Mouse (Mus musculus) liver, embryonic 13.5 days (tissue): Measurements from ENCODE around the gene Nupl1. TPM values are rescaled to one million over a fixed set of nuclear protein-coding genes. Genes with fewer than 3 reads are reported as not detected.

Source experiments
- ATAC-seq: fragments of 200-750 bp; cut with Nextera tagmentation; 2 replicates; pipeline ENCODE4 v1.8.0; 2017; ENCODE audit warnings: low read depth, mild to moderate bottlenecking, moderate number of reproducible peaks, moderate library complexity
- DNase-seq: peaks from one replicate; pipeline ENCODE4 v3.0.0; 2022
- H3K27ac ChIP-seq: fragments of 300-500 bp; sonication (generic); 2 replicates; pipeline ENCODE4 v1.5.1; 2015; ENCODE audit warnings: moderate library complexity, mild to moderate bottlenecking, inconsistent platforms
- H3K27me3 ChIP-seq: fragments of 300-500 bp; sonication (generic); 2 replicates; pipeline ENCODE4 v1.6.1; 2015; ENCODE audit warnings: mild to moderate bottlenecking, inconsistent platforms
- H3K36me3 ChIP-seq: fragments of 300-500 bp; sonication (generic); 2 replicates; pipeline ENCODE4 v1.6.1; 2015; ENCODE audit warnings: mild to moderate bottlenecking, inconsistent platforms
- H3K4me1 ChIP-seq: fragments of 300-500 bp; sonication (generic); replicated peaks from 2 replicates; pipeline ENCODE4 v1.6.1; 2015; ENCODE audit warnings: inconsistent platforms
- H3K4me2 ChIP-seq: fragments of 300-500 bp; sonication (generic); 2 replicates; pipeline ENCODE4 v1.6.1; 2015; ENCODE audit warnings: inconsistent platforms, mild to moderate bottlenecking, moderate library complexity
- H3K4me3 ChIP-seq: fragments of 300-500 bp; sonication (generic); replicated peaks from 2 replicates; pipeline ENCODE4 v1.5.1; 2015; ENCODE audit warnings: mild to moderate bottlenecking, inconsistent platforms
- H3K9ac ChIP-seq: fragments of 300-500 bp; sonication (generic); 2 replicates; pipeline ENCODE4 v1.6.1; 2015; ENCODE audit warnings: mild to moderate bottlenecking, inconsistent platforms
- H3K9me3 ChIP-seq: fragments of 300-500 bp; sonication (generic); replicated peaks from 2 replicates; pipeline ENCODE4 v1.6.1; 2016; ENCODE audit warnings: inconsistent platforms
- WGBS: fragments of 180-500 bp; shearing (Covaris S2); methylation state at CpG from one replicate; pipeline ENCODE4 v1.1.7; 2015; ENCODE audit not compliant: insufficient replicate concordance; 5-methylcytosine and 5-hydroxymethylcytosine counted together
- microRNA counts: library from miRNA; unstranded; fragments of <30 nt; microRNA quantifications from one replicate; lab custom pipeline; 2016
- microRNA-seq: library from miRNA; unstranded; fragments of <30 nt; microRNA quantifications from one replicate; pipeline ENCODE4, GENCODE M21; 2016
- polyA plus RNA-seq: library from polyadenylated mRNA; unstranded; fragments of >200 nt; fragmentation: Nextera tagmentation; extraction: Ambion mirVana; gene quantifications from 2 replicates; pipeline ENCODE4 v1.2.1, GENCODE M21; 2015

Nupl1 gene
- polyA plus RNA-seq, 1 experiment from 2014 or later = not detected

DNA sequence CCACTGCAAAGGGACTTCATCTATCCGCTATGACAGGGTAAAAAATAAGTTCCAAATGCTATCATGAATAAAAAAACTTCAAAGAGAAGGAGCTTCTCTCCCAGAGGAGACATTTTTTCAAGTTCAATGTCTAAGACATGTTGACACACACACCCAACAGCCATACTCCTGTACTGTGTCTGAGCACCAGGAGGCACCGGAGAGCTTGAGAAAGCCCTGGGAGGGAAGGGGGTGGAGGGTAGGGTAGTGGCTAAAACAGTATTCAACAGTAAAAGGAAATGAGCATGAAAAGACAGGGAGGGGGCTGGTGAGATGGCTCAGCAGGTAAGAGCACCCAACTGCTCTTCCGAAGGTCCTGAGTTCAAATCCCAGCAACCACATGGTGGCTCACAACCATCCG, 112.9 kb downstream of the Nupl1 start:
- WGBS = 73% methylated on average over 4 of the region's 4 CpGs
- H3K36me3 ChIP-seq = no peaks in the 10 kb centered on the region
- ATAC-seq (no peak), DNase-seq (no peak)
- no peak overlapping the region for H3K4me2 ChIP-seq
- H3K27me3 ChIP-seq = no peaks in the 10 kb centered on the region
- no peaks in the 10 kb centered on the region for H3K9me3 ChIP-seq
- H3K27ac ChIP-seq = no peak overlapping the region
- H3K9ac ChIP-seq = no peak overlapping the region
- no peaks in the 10 kb centered on the region for H3K4me1 ChIP-seq
- H3K4me3 ChIP-seq = no peak overlapping the region

- 31% methylated on average over 6 of the region's 6 CpGs for WGBS
- H3K4me3 ChIP-seq = no peak overlapping the region
- no peak for ATAC-seq
Measured at GRCm38 (mm10) chr14:60137812-60138211, 113.4 kb downstream of the Nupl1 start.

DNA sequence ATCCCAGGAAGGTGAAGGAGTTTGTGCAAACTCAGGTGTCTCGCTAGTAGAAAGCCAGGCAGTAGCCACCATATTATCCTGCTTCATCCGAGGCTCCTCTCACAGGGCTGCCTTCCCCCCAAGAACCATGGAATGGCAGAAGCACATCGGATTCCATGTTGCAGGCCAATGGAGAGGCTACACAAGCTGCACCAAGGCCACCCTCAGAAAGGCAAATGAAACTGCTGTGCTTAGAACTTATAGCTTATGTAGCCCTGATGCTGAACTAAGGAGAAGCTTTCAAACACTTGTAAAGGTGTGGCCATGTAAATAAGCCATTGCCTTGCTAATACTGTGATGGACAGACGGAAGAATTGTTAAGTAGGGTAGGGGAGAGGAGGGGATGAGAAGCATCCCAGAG, 115.4 kb downstream of the Nupl1 start:
- H3K27me3 ChIP-seq = no peaks in the 10 kb centered on the region

More at GRCm38 (mm10) chr14:60137812-60138211, 113.4 kb downstream of the Nupl1 start:
- no peaks in the 10 kb centered on the region for H3K27me3 ChIP-seq
- no peaks in the 10 kb centered on the region for H3K4me1 ChIP-seq
- no peak overlapping the region for H3K9ac ChIP-seq
- DNase-seq = no peak
- H3K27ac ChIP-seq = no peak overlapping the region
- no peak overlapping the region for H3K4me2 ChIP-seq
- no peaks in the 10 kb centered on the region for H3K9me3 ChIP-seq
- no peaks in the 10 kb centered on the region for H3K36me3 ChIP-seq

DNA sequence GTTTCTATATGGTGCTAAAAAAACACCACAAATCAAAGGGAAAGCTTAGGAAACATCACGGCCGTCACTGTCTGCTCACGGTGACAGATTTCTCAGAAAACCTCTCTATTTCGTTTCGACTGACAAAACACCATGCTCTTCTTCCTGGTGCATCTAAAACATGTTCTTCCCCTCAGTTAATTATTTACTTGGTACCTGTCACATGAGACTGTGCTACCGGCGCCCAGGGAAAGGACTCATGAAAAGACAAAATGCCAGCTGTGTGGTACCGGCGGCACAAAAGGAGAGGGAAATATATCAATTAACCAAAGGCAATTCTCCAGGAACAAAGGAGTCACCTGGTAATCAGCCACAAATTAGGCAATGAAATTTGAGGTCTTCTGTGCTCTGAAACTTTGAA, 116.5 kb downstream of the Nupl1 start:
- ATAC-seq = no peak
- Histone ChIP-seq H3K9ac (no peak overlapping the region), H3K4me1 (no peaks in the 10 kb centered on the region), H3K4me2 (no peak overlapping the region), H3K4me3 (no peak overlapping the region), H3K9me3 (no peaks in the 10 kb centered on the region), H3K27ac (no peak overlapping the region), H3K27me3 (no peaks in the 10 kb centered on the region), H3K36me3 (no peaks in the 10 kb centered on the region)
- 73% methylated on average over 9 of the region's 9 CpGs for WGBS
- no peak for DNase-seq

More for the DNA sequence above, 115.4 kb downstream of the Nupl1 start:
- Histone ChIP-seq H3K36me3 (no peaks in the 10 kb centered on the region), H3K9me3 (no peaks in the 10 kb centered on the region), H3K9ac (no peak overlapping the region), H3K4me3 (no peak overlapping the region), H3K27ac (no peak overlapping the region), H3K4me1 (no peaks in the 10 kb centered on the region), H3K4me2 (no peak overlapping the region)
- no peak for ATAC-seq
- no peak for DNase-seq
- WGBS = 56% methylated on average over 4 of the region's 4 CpGs

MicroRNA genes within 50 kb of the gene (microRNA counts, 519-probe panel; counts per million panel counts)
- 114 counts per million for microRNA mmu-miR-719 (lab: Ali Mortazavi, UCI)

Small RNA genes lying within 50 kb of the gene (microRNA-seq; reads per million reads assigned to microRNA genes)
- gene Mir719 = not detected

Other genes starting within 250 kb of the Nupl1 start
- 1.8 and 2.4 TPM in 2 replicates for gene Atp8a2, start 54.3 kb downstream of the Nupl1 start, polyA plus RNA-seq
- 33.3 and 43.3 TPM in 2 replicates for gene Gm49336, start 76 bp upstream of the Nupl1 start, polyA plus RNA-seq
- gene Mtmr6, start 13.8 kb upstream of the Nupl1 start, polyA plus RNA-seq = 13.4 and 16.8 TPM in 2 replicates
- 0.22 and 0.24 TPM in 2 replicates for gene Amer2, start 121.8 kb upstream of the Nupl1 start, polyA plus RNA-seq